Mouse (Mus musculus) Patski (cell line): Measurements from ENCODE around the gene Ankrd35. TPM values are rescaled to one million over a fixed set of nuclear protein-coding genes. Genes with fewer than 3 reads are reported as not detected.
"Not testable (repeated sequence)": the region's sequence is repeated elsewhere in the genome, so short reads cannot be mapped to it uniquely, and the experiment has no call there.

Experiments used
- ATAC-seq: fragments of 100-300 bp; one replicate; pipeline ENCODE4 v1.8.0; 2021
- CTCF ChIA-PET: fragments of 350-600 bp; sonication (Branson Sonifier 250); formaldehyde crosslinking; loops from one replicate; lab custom pipeline; 2022; ENCODE audit warnings: inconsistent platforms; lab: Charles Lee
- POLR2A ChIA-PET: fragments of 350-600 bp; sonication (Branson Sonifier 250); formaldehyde crosslinking; loops from one replicate; lab custom pipeline; 2022; ENCODE audit warnings: antibody characterized with exemption, inconsistent platforms; lab: Charles Lee
- DNase-seq: peaks from one replicate; pipeline ENCODE4 v3.0.0-alpha.2; 2011; ENCODE audit warnings: low read depth, low spot score
- H3K27me3 ChIP-seq: fragments of 371-371 bp; one replicate; pipeline ENCODE4 v1.5.1; 2021
- CTCF ChIP-seq: fragments of 100-300 bp; IDR thresholded peaks from one replicate; pipeline ENCODE4 v1.5.1; 2021
- in situ Hi-C: fragments of 300-500 bp; cut with MboI; formaldehyde crosslinking; loops from 3 replicates; pipeline ENCODE4 v1.11.1; 2018; ENCODE audit warnings: low pct_unique_long_range_greater_than_20kb, mixed read lengths
- polyA plus RNA-seq: library from polyadenylated mRNA; unstranded; gene quantifications from one replicate; pipeline ENCODE4 v1.2.3, GENCODE M21; 2021

The Ankrd35 gene
- polyA plus RNA-seq, 1 experiment from 2014 or later = 0.09 TPM

GRCm38 (mm10) chr3:96737013-96737740 lies 67.2 kb downstream of the Ankrd35 start:
- CTCF ChIA-PET = interaction anchor here (0.6 to 1.4 kb wide), 8 partner anchors 8 to 1222 kb away, joined by 3 to 8 read pairs (median 3); no protein-coding TSS in a partner anchor
- in situ Hi-C loops = no loop called here

GRCm38 (mm10) chr3:96737995-96738394 lies 68.1 kb downstream of the Ankrd35 start:
- POLR2A ChIA-PET = no interaction called here
- in situ Hi-C loops = no loop called here
- TF ChIP-seq CTCF = peak; percentile 69
- no peaks in the 10 kb centered on the region for H3K27me3 ChIP-seq
- DNase-seq (no peak), ATAC-seq (peak; percentile 53)
- CTCF ChIA-PET = interaction anchor here (0.6 to 1.4 kb wide), 7 partner anchors 8 to 1223 kb away, joined by 3 to 8 read pairs (median 3); no protein-coding TSS in a partner anchor

More at GRCm38 (mm10) chr3:96737013-96737740, 67.2 kb downstream of the Ankrd35 start:
- H3K27me3 ChIP-seq = no peaks in the 10 kb centered on the region
- TF ChIP-seq CTCF = no peak
- POLR2A ChIA-PET = no interaction called here
- no peak for DNase-seq
- ATAC-seq = no peak

GRCm38 (mm10) chr3:96740279-96740678 lies 70.3 kb downstream of the Ankrd35 start:
- TF ChIP-seq CTCF = peak; percentile 61
- in situ Hi-C loops, DNase-seq, POLR2A ChIA-PET, ATAC-seq, H3K27me3 ChIP-seq: not testable (repeated sequence)
- CTCF ChIA-PET = interaction anchor here (0.6 to 1.8 kb wide), 7 partner anchors 10 to 116 kb away, joined by 3 to 6 read pairs (median 3); no protein-coding TSS in a partner anchor

Other genes starting within 250 kb of the Ankrd35 start
- gene BC107364, start 217.8 kb upstream of the Ankrd35 start, polyA plus RNA-seq = not detected
- not detected for gene Hfe2, start 145.0 kb upstream of the Ankrd35 start, polyA plus RNA-seq
- gene Txnip, start 112.2 kb upstream of the Ankrd35 start, polyA plus RNA-seq = 338 TPM
- gene Gm16253, start 93.1 kb upstream of the Ankrd35 start, polyA plus RNA-seq = 1.9 TPM
- gene Polr3gl, start 76.0 kb upstream of the Ankrd35 start, polyA plus RNA-seq = 33.6 TPM
- 0.62 TPM for gene Ankrd34a, start 73.5 kb upstream of the Ankrd35 start, polyA plus RNA-seq
- gene Lix1l, start 69.0 kb upstream of the Ankrd35 start, polyA plus RNA-seq = 116 TPM
- 104 TPM for gene Rbm8a, start 40.2 kb upstream of the Ankrd35 start, polyA plus RNA-seq
- gene Pex11b, start 34.8 kb upstream of the Ankrd35 start, polyA plus RNA-seq = 84.6 TPM
- gene Gm42957, start 34.7 kb upstream of the Ankrd35 start, polyA plus RNA-seq = 0.10 TPM
- 2.2 TPM for gene Itga10, start 24.5 kb upstream of the Ankrd35 start, polyA plus RNA-seq
- gene Pias3, start 26.3 kb downstream of the Ankrd35 start, polyA plus RNA-seq = 54.0 TPM
- gene Nudt17, start 38.4 kb downstream of the Ankrd35 start, polyA plus RNA-seq = 3.9 TPM
- gene Polr3c, start 57.5 kb downstream of the Ankrd35 start, polyA plus RNA-seq = 62.5 TPM
- 74.8 TPM for gene Rnf115, start 57.5 kb downstream of the Ankrd35 start, polyA plus RNA-seq
- 0.24 TPM for gene Pdzk1, start 159.2 kb downstream of the Ankrd35 start, polyA plus RNA-seq
- 0.19 TPM for gene Cd160, start 159.2 kb downstream of the Ankrd35 start, polyA plus RNA-seq
- 0.13 TPM for gene Gja5, start 234.6 kb downstream of the Ankrd35 start, polyA plus RNA-seq
- gene Gpr89, start 235.2 kb downstream of the Ankrd35 start, polyA plus RNA-seq = 45.2 TPM